Mouse (Mus musculus): ENCODE measurements around the gene Olfr934. TPM values are rescaled to one million over a fixed set of nuclear protein-coding genes. Genes with fewer than 3 reads are reported as not detected.

Olfr934 gene
- not detected in 2 replicates for polyA plus RNA-seq (2011; ENCODE audit: insufficient read length, low read depth, missing spikeins)

- TF ChIP-seq POLR2A (IDR thresholded peaks at IDR 0.05; ENCODE audit: low read depth, low read length) = no peak
- no peak for TF ChIP-seq CTCF (IDR thresholded peaks at IDR 0.05; ENCODE audit: borderline replicate concordance, insufficient read depth, low read length)
- Histone ChIP-seq H3K27ac (ENCODE audit: insufficient read depth, low read length) (no peak within 1 kb of the TSS), H3K4me3 (ENCODE audit: insufficient read depth, low read length) (no peak within 1 kb of the TSS), H3K4me1 (ENCODE audit: control insufficient read depth, insufficient read depth, low read length) (no peaks in the 10 kb centered on the region)
Observed at GRCm38 (mm10) chr9:38988215-38988614, at the start of gene Olfr934. TSS of gene Olfr934 (minus strand) at chr9:38988315.

DNA sequence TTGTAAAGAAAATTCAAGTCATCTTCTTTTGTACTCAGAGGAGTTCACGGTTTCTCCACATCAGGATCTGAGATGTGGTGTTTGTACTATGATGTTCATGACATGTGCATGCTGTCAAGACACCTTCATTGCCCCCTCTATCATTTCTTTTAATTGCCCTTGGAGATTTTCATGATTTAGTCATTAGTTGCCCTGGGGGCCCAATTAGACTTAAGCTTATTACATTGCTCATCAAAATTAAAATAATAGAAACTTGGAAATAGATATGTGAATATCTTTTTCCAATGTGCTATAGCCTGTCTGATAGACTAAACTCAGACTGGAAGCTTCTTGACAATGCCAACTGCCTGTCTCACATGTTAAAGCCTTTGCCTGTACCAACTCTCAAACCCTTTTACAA is 35.2 kb upstream of the Olfr934 start, which contains the start of gene Olfr146:
TSS of gene Olfr146 (minus strand) at position 101 of the 400 bp plus-strand sequence.
- Histone ChIP-seq H3K27ac (ENCODE audit: insufficient read depth, low read length) (no peak within 1 kb of the TSS), H3K4me1 (ENCODE audit: control insufficient read depth, insufficient read depth, low read length) (no peaks in the 10 kb centered on the region), H3K4me3 (ENCODE audit: insufficient read depth, low read length) (no peak within 1 kb of the TSS)
- TF ChIP-seq POLR2A (IDR thresholded peaks at IDR 0.05; ENCODE audit: low read depth, low read length) (no peak), CTCF (IDR thresholded peaks at IDR 0.05; ENCODE audit: borderline replicate concordance, insufficient read depth, low read length) (no peak)

DNA sequence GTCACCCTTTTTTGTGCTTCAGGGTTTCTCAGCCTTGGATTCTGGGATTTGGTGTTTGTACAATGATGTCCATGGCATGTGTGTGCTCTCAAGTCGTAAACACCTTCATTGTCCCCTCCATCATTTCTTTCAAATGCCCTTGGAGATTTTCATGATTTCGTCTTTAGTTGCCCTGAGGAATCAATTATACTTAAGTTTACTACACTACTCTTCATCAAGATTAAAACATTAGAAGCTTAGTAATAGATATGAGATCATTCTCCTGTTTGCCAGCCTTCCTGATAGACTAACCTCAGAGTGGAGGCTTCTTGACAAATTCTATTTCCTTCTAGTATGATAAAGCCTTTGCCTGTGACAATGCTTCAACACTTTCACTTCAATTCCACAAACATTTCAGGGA is 11.5 kb upstream of the Olfr934 start, which contains the start of gene Olfr935:
TSS of gene Olfr935 (minus strand) at position 101 of the 400 bp plus-strand sequence.
- Histone ChIP-seq H3K4me3 (ENCODE audit: insufficient read depth, low read length) (no peak within 1 kb of the TSS), H3K4me1 (ENCODE audit: control insufficient read depth, insufficient read depth, low read length) (no peaks in the 10 kb centered on the region), H3K27ac (ENCODE audit: insufficient read depth, low read length) (no peak within 1 kb of the TSS)
- TF ChIP-seq POLR2A (IDR thresholded peaks at IDR 0.05; ENCODE audit: low read depth, low read length) (no peak), CTCF (IDR thresholded peaks at IDR 0.05; ENCODE audit: borderline replicate concordance, insufficient read depth, low read length) (no peak)

GRCm38 (mm10) chr9:38972013-38972412 is 16.1 kb downstream of the Olfr934 start, which contains the start of gene Olfr933:
TSS of gene Olfr933 (plus strand) at chr9:38972313.
- TF ChIP-seq CTCF (IDR thresholded peaks at IDR 0.05; ENCODE audit: borderline replicate concordance, insufficient read depth, low read length) (no peak), POLR2A (IDR thresholded peaks at IDR 0.05; ENCODE audit: low read depth, low read length) (no peak)
- H3K4me3 ChIP-seq (ENCODE audit: insufficient read depth, low read length) = no peak within 1 kb of the TSS
- H3K4me1 ChIP-seq (ENCODE audit: control insufficient read depth, insufficient read depth, low read length) = no peaks in the 10 kb centered on the region
- no peak within 1 kb of the TSS for H3K27ac ChIP-seq (ENCODE audit: insufficient read depth, low read length)

- no peak overlapping the region for H3K27ac ChIP-seq (ENCODE audit: insufficient read depth, low read length)
- TF ChIP-seq POLR2A (IDR thresholded peaks at IDR 0.05; ENCODE audit: low read depth, low read length) (no peak), CTCF (IDR thresholded peaks at IDR 0.05; ENCODE audit: borderline replicate concordance, insufficient read depth, low read length) (no peak)
- H3K4me1 ChIP-seq (ENCODE audit: control insufficient read depth, insufficient read depth, low read length) = no peaks in the 10 kb centered on the region
- no peak overlapping the region for H3K4me3 ChIP-seq (ENCODE audit: insufficient read depth, low read length)
Observed at GRCm38 (mm10) chr9:38954124-38954416, 34.0 kb downstream of the Olfr934 start.

DNA sequence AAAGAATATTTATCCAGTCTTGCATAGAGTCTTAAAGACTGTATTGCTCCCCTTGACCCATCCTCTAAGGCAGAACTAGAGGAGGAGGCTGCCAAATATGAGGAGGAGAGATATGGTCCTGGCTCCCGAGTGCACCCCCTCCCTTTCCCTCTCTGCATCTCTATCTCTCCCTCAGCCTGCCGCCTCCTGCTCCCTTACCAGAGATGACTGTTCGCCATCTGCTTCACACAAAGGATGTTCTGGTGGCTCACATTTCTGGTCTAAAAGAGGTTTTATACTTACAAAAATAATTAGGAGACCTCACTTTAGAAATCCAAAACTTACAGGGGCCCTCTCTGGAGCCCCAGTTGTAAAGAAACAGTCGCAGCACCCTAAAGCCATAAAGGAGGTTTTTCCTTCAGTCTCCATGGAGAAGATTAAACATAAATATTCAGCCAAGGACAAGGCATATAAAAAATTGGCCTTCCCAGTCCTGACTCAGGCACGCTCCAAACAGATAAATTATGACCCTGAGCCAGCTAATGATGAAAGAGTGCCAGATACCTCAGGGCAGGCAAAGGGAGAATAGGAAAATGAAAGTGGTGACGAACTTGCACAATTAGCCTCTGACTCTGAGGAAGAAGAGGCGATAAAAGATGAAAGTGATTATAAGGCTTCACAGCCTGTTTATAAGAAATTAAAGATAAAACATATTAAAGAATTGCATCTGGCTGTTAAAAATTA is 34.6 kb downstream of the Olfr934 start:
- H3K4me1 ChIP-seq (ENCODE audit: control insufficient read depth, insufficient read depth, low read length) = no peaks in the 10 kb centered on the region
- no peak overlapping the region for H3K27ac ChIP-seq (ENCODE audit: insufficient read depth, low read length)
- TF ChIP-seq CTCF (IDR thresholded peaks at IDR 0.05; ENCODE audit: borderline replicate concordance, insufficient read depth, low read length) (no peak), POLR2A (IDR thresholded peaks at IDR 0.05; ENCODE audit: low read depth, low read length) (no peak)
- H3K4me3 ChIP-seq (ENCODE audit: insufficient read depth, low read length) = no peak overlapping the region

Other genes with a start within 250 kb of the Olfr934 start
- 0.13 and 0.14 TPM in 2 replicates for gene Olfr920, start 236.0 kb downstream of the Olfr934 start, polyA plus RNA-seq (2011; ENCODE audit: insufficient read length, low read depth, missing spikeins)
- gene Olfr921, start 215.2 kb downstream of the Olfr934 start, polyA plus RNA-seq (2011; ENCODE audit: insufficient read length, low read depth, missing spikeins) = not detected in 2 replicates
- gene Olfr922, start 173.7 kb downstream of the Olfr934 start, polyA plus RNA-seq (2011; ENCODE audit: insufficient read length, low read depth, missing spikeins) = not detected in 2 replicates
- not detected in 2 replicates for gene Olfr923, start 161.8 kb downstream of the Olfr934 start, polyA plus RNA-seq (2011; ENCODE audit: insufficient read length, low read depth, missing spikeins)
- not detected in 2 replicates for gene Olfr924, start 143.9 kb downstream of the Olfr934 start, polyA plus RNA-seq (2011; ENCODE audit: insufficient read length, low read depth, missing spikeins)
- not detected in 2 replicates for gene Olfr26, start 133.3 kb downstream of the Olfr934 start, polyA plus RNA-seq (2011; ENCODE audit: insufficient read length, low read depth, missing spikeins)
- gene Olfr926, start 111.2 kb downstream of the Olfr934 start, polyA plus RNA-seq (2011; ENCODE audit: insufficient read length, low read depth, missing spikeins) = not detected in 2 replicates
- not detected in 2 replicates for gene Olfr930, start 58.5 kb downstream of the Olfr934 start, polyA plus RNA-seq (2011; ENCODE audit: insufficient read length, low read depth, missing spikeins)
- gene Olfr933, start 16.0 kb downstream of the Olfr934 start, polyA plus RNA-seq (2011; ENCODE audit: insufficient read length, low read depth, missing spikeins) = not detected in 2 replicates
- not detected in 2 replicates for gene Olfr935, start 11.4 kb upstream of the Olfr934 start, polyA plus RNA-seq (2011; ENCODE audit: insufficient read length, low read depth, missing spikeins)
- not detected in 2 replicates for gene Olfr146, start 35.1 kb upstream of the Olfr934 start, polyA plus RNA-seq (2011; ENCODE audit: insufficient read length, low read depth, missing spikeins)
- gene Olfr937, start 76.6 kb upstream of the Olfr934 start, polyA plus RNA-seq (2011; ENCODE audit: insufficient read length, low read depth, missing spikeins) = not detected in 2 replicates
- not detected in 2 replicates for gene Olfr938, start 90.6 kb upstream of the Olfr934 start, polyA plus RNA-seq (2011; ENCODE audit: insufficient read length, low read depth, missing spikeins)
- gene Olfr27, start 139.8 kb upstream of the Olfr934 start, polyA plus RNA-seq (2011; ENCODE audit: insufficient read length, low read depth, missing spikeins) = not detected in 2 replicates
- not detected in 2 replicates for gene Olfr943, start 178.0 kb upstream of the Olfr934 start, polyA plus RNA-seq (2011; ENCODE audit: insufficient read length, low read depth, missing spikeins)
- not detected in 2 replicates for gene Olfr944, start 213.6 kb upstream of the Olfr934 start, polyA plus RNA-seq (2011; ENCODE audit: insufficient read length, low read depth, missing spikeins)

All from embryonic fibroblast, embryonic 13.5 days (primary cell).